Mouse (Mus musculus): Measurements from ENCODE around the gene Jhy. TPM values are rescaled to one million over a fixed set of nuclear protein-coding genes. Genes with fewer than 3 reads are reported as not detected.

The Jhy gene
- 0.20 TPM in 1 of 2 replicates, not detected in the other for polyA plus RNA-seq (2014; fragmentation: Nextera tagmentation; extraction: Ambion mirVana)

GRCm38 (mm10) chr9:40963586-40964417 is at the start of gene Jhy:
Jhy (minus strand) TSS chr9:40964118.
- Histone ChIP-seq H3K4me2 (replicated peaks; ENCODE audit: low read depth, low read length) (peak within 1 kb of the TSS; percentile 68), H3K4me1 (ENCODE audit: control insufficient read depth, insufficient read depth, low read length) (no peaks in the 10 kb centered on the region; the same call in 1 of the 2 replicates), H3K9me3 (ENCODE audit: control insufficient read depth, low read depth, low read length) (no peaks in the 10 kb centered on the region), H3K4me3 (ENCODE audit: low read depth, low read length) (peak within 1 kb of the TSS; percentile 29), H3K9ac (replicated peaks; ENCODE audit: low read depth, low read length) (no peak within 1 kb of the TSS), H3K27me3 (ENCODE audit: control insufficient read depth, insufficient read depth, low read length) (peaks cover 8% of the 10 kb centered on the region), H3K36me3 (ENCODE audit: control insufficient read depth, insufficient read depth, low read length) (no peaks in the 10 kb centered on the region), H3K27ac (ENCODE audit: low read length) (no peak within 1 kb of the TSS)
- WGBS = 1% methylated on average over 36 of the region's 51 CpGs
- 0 out of 2 replicates have a peak, but pooled peaks have one; percentile 42 for ATAC-seq (ENCODE audit: insufficient number of reproducible peaks, insufficient read depth, low FRiP score, low read depth)

- no peak overlapping the region for H3K4me2 ChIP-seq (replicated peaks; ENCODE audit: low read depth, low read length)
- ATAC-seq (ENCODE audit: insufficient number of reproducible peaks, insufficient read depth, low FRiP score, low read depth) = no peak
- no peaks in the 10 kb centered on the region for H3K9me3 ChIP-seq (ENCODE audit: control insufficient read depth, low read depth, low read length)
- 88% methylated on average over 5 of the region's 5 CpGs for WGBS
- no peak overlapping the region for H3K27ac ChIP-seq (ENCODE audit: low read length)
- H3K9ac ChIP-seq (replicated peaks; ENCODE audit: low read depth, low read length) = no peak overlapping the region
- no peaks in the 10 kb centered on the region for H3K4me1 ChIP-seq (ENCODE audit: control insufficient read depth, insufficient read depth, low read length)
- H3K36me3 ChIP-seq (ENCODE audit: control insufficient read depth, insufficient read depth, low read length) = 0 out of 2 replicates have a peak, but pooled peaks cover 2% of the 10 kb centered on the region
- H3K27me3 ChIP-seq (ENCODE audit: control insufficient read depth, insufficient read depth, low read length) = no peaks in the 10 kb centered on the region
- no peak overlapping the region for H3K4me3 ChIP-seq (ENCODE audit: low read depth, low read length)
These were observed 48.5 kb upstream of the Jhy start for GRCm38 (mm10) chr9:41012456-41012855.

GRCm38 (mm10) chr9:41011512-41012436 is 47.9 kb upstream of the Jhy start:
- H3K36me3 ChIP-seq (ENCODE audit: control insufficient read depth, insufficient read depth, low read length) = 0 out of 2 replicates have a peak, but pooled peaks cover 2% of the 10 kb centered on the region
- no peak for ATAC-seq (ENCODE audit: insufficient number of reproducible peaks, insufficient read depth, low FRiP score, low read depth)
- WGBS = 71% methylated on average over 13 of the region's 13 CpGs

DNA sequence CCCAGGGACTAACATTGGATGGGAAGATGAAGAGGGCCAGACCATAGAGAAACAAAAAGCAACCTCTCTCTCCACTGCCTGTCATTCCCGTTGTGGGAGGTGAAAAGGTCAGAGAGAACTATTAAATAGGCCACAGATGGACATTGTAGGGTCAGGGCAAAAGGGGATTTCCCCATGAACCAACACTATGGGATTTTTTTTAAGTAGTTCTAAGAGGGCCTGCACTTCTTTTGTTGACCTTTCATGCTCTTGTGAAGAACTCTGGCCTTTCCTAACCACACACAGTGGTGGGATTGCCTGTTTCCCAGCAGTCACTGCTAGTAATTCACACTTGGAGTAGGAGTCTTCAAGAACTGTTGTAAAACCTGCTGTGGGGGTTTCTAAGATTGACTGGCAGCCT is 43.9 kb upstream of the Jhy start:
- 22% methylated on average over 1 of the region's 1 CpGs for WGBS

More at GRCm38 (mm10) chr9:41011512-41012436, 47.9 kb upstream of the Jhy start:
- no peaks in the 10 kb centered on the region for H3K27me3 ChIP-seq (ENCODE audit: control insufficient read depth, insufficient read depth, low read length)
- H3K4me3 ChIP-seq (ENCODE audit: low read depth, low read length) = no peak overlapping the region
- H3K4me2 ChIP-seq (replicated peaks; ENCODE audit: low read depth, low read length) = no peak overlapping the region
- no peak overlapping the region for H3K9ac ChIP-seq (replicated peaks; ENCODE audit: low read depth, low read length)
- no peaks in the 10 kb centered on the region for H3K4me1 ChIP-seq (ENCODE audit: control insufficient read depth, insufficient read depth, low read length)
- no peaks in the 10 kb centered on the region for H3K9me3 ChIP-seq (ENCODE audit: control insufficient read depth, low read depth, low read length)
- no peak overlapping the region for H3K27ac ChIP-seq (ENCODE audit: low read length)

GRCm38 (mm10) chr9:41004415-41004814 is 40.5 kb upstream of the Jhy start, which contains the start of gene Crtam:
Crtam (minus strand) TSS chr9:41004628.
- Histone ChIP-seq H3K9me3 (ENCODE audit: control insufficient read depth, low read depth, low read length) (no peaks in the 10 kb centered on the region), H3K4me2 (replicated peaks; ENCODE audit: low read depth, low read length) (no peak within 1 kb of the TSS), H3K36me3 (ENCODE audit: control insufficient read depth, insufficient read depth, low read length) (no peaks in the 10 kb centered on the region), H3K4me3 (ENCODE audit: low read depth, low read length) (no peak within 1 kb of the TSS), H3K27me3 (ENCODE audit: control insufficient read depth, insufficient read depth, low read length) (no peaks in the 10 kb centered on the region), H3K4me1 (ENCODE audit: control insufficient read depth, insufficient read depth, low read length) (no peaks in the 10 kb centered on the region), H3K9ac (replicated peaks; ENCODE audit: low read depth, low read length) (no peak within 1 kb of the TSS), H3K27ac (ENCODE audit: low read length) (no peak within 1 kb of the TSS)
- 37% methylated on average over 4 of the region's 4 CpGs for WGBS
- no peak for ATAC-seq (ENCODE audit: insufficient number of reproducible peaks, insufficient read depth, low FRiP score, low read depth)

More for the DNA sequence above, 43.9 kb upstream of the Jhy start:
- Histone ChIP-seq H3K9me3 (ENCODE audit: control insufficient read depth, low read depth, low read length) (no peaks in the 10 kb centered on the region), H3K27me3 (ENCODE audit: control insufficient read depth, insufficient read depth, low read length) (no peaks in the 10 kb centered on the region), H3K4me1 (ENCODE audit: control insufficient read depth, insufficient read depth, low read length) (no peaks in the 10 kb centered on the region), H3K36me3 (ENCODE audit: control insufficient read depth, insufficient read depth, low read length) (no peaks in the 10 kb centered on the region), H3K4me3 (ENCODE audit: low read depth, low read length) (no peak overlapping the region), H3K9ac (replicated peaks; ENCODE audit: low read depth, low read length) (no peak overlapping the region), H3K27ac (ENCODE audit: low read length) (no peak overlapping the region), H3K4me2 (replicated peaks; ENCODE audit: low read depth, low read length) (no peak overlapping the region)
- ATAC-seq (ENCODE audit: insufficient number of reproducible peaks, insufficient read depth, low FRiP score, low read depth) = no peak

GRCm38 (mm10) chr9:40997116-40997779 is 33.3 kb upstream of the Jhy start:
- no peaks in the 10 kb centered on the region for H3K36me3 ChIP-seq (ENCODE audit: control insufficient read depth, insufficient read depth, low read length)
- H3K4me2 ChIP-seq (replicated peaks; ENCODE audit: low read depth, low read length) = no peak overlapping the region
- H3K27ac ChIP-seq (ENCODE audit: low read length) = no peak overlapping the region
- 76% methylated on average over 7 of the region's 7 CpGs for WGBS
- no peaks in the 10 kb centered on the region for H3K9me3 ChIP-seq (ENCODE audit: control insufficient read depth, low read depth, low read length)
- no peak overlapping the region for H3K9ac ChIP-seq (replicated peaks; ENCODE audit: low read depth, low read length)
- no peaks in the 10 kb centered on the region for H3K4me1 ChIP-seq (ENCODE audit: control insufficient read depth, insufficient read depth, low read length)
- H3K4me3 ChIP-seq (ENCODE audit: low read depth, low read length) = no peak overlapping the region
- H3K27me3 ChIP-seq (ENCODE audit: control insufficient read depth, insufficient read depth, low read length) = no peaks in the 10 kb centered on the region
- no peak for ATAC-seq (ENCODE audit: insufficient number of reproducible peaks, insufficient read depth, low FRiP score, low read depth)

DNA sequence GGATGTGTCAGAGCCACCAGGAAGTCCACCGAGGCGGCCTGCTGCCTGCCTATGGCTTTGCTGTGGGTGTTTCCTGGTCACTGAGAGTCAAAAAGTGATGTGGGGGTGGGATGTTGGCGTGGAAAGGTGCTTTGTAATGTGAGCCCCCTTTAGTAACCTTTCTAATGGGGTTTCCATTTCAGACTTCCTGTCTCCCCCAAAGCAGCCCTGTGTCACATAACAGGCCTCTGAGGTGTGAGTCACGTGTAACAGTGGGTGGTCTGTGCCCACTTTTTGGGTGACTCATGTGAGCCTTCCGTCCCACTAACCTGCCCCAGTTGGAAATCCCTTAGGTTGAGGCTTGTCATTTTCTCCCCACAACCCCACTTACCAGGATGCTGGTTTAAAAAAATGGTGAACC is 30.2 kb upstream of the Jhy start:
- H3K4me3 ChIP-seq (ENCODE audit: low read depth, low read length) = no peak overlapping the region
- no peak overlapping the region for H3K27ac ChIP-seq (ENCODE audit: low read length)
- H3K4me1 ChIP-seq (ENCODE audit: control insufficient read depth, insufficient read depth, low read length) = no peaks in the 10 kb centered on the region
- no peak overlapping the region for H3K9ac ChIP-seq (replicated peaks; ENCODE audit: low read depth, low read length)
- no peaks in the 10 kb centered on the region for H3K27me3 ChIP-seq (ENCODE audit: control insufficient read depth, insufficient read depth, low read length)
- no peaks in the 10 kb centered on the region for H3K9me3 ChIP-seq (ENCODE audit: control insufficient read depth, low read depth, low read length)
- ATAC-seq (ENCODE audit: insufficient number of reproducible peaks, insufficient read depth, low FRiP score, low read depth) = no peak
- no peaks in the 10 kb centered on the region for H3K36me3 ChIP-seq (ENCODE audit: control insufficient read depth, insufficient read depth, low read length)
- no peak overlapping the region for H3K4me2 ChIP-seq (replicated peaks; ENCODE audit: low read depth, low read length)
- 64% methylated on average over 5 of the region's 5 CpGs for WGBS

GRCm38 (mm10) chr9:40991511-40991910 is 27.6 kb upstream of the Jhy start:
- H3K4me1 ChIP-seq (ENCODE audit: control insufficient read depth, insufficient read depth, low read length) = no peaks in the 10 kb centered on the region
- H3K36me3 ChIP-seq (ENCODE audit: control insufficient read depth, insufficient read depth, low read length) = no peaks in the 10 kb centered on the region
- H3K4me3 ChIP-seq (ENCODE audit: low read depth, low read length) = no peak overlapping the region
- H3K9me3 ChIP-seq (ENCODE audit: control insufficient read depth, low read depth, low read length) = no peaks in the 10 kb centered on the region
- no peak overlapping the region for H3K27ac ChIP-seq (ENCODE audit: low read length)
- WGBS = 88% methylated on average over 6 of the region's 6 CpGs
- no peak overlapping the region for H3K4me2 ChIP-seq (replicated peaks; ENCODE audit: low read depth, low read length)
- no peak for ATAC-seq (ENCODE audit: insufficient number of reproducible peaks, insufficient read depth, low FRiP score, low read depth)
- H3K27me3 ChIP-seq (ENCODE audit: control insufficient read depth, insufficient read depth, low read length) = no peaks in the 10 kb centered on the region
- H3K9ac ChIP-seq (replicated peaks; ENCODE audit: low read depth, low read length) = no peak overlapping the region

Measured in stomach, embryonic 14.5 days (tissue).